Mouse (Mus musculus): ENCODE results near the gene Bscl2. TPM values are rescaled to one million over a fixed set of nuclear protein-coding genes. Genes with fewer than 3 reads are reported as not detected.

The Bscl2 gene
- 27.1 and 29.3 TPM in 2 replicates for polyA plus RNA-seq (2015; fragmentation: Nextera tagmentation; extraction: Ambion mirVana)

DNA sequence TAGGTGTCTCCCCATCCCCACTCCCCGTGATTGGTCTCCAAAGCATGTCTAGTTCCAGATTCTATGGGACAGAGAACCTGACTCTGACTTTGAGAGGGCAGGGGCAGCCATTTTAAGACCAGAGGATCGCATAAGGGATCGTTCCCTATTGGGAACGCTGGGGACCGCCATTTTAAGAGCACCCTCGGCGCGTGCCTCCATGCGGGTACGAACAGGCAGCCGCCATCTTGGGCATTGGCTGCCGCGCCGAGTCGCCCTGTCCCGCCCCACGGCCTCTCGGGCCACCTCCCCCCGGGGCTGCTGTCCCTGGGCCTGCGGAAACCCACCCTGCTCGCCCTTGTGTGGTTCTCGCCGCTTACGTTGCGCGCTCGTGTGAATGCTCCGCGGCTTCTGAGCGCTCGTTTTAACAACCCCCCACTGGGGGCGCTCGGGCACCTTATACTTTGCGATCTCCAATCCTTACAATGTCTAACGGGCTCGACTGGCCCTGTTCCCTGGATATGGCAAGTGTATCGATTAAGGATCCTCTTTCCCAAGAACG lies at the start of gene Bscl2:
Gene Bscl2, plus strand, starts transcription at position 217 of the 541 bp plus-strand sequence.
- WGBS (ENCODE audit: insufficient replicate concordance), result 1% methylated on average over 38 of the region's 38 CpGs
- Histone ChIP-seq H3K4me2 (ENCODE audit: low read depth, low read length) (peak within 1 kb of the TSS; percentile 75), H3K27ac (ENCODE audit: low read length) (peak within 1 kb of the TSS; percentile 92), H3K4me3 (ENCODE audit: low read depth, low read length) (peak within 1 kb of the TSS; percentile 80), H3K27me3 (ENCODE audit: control insufficient read depth, insufficient read depth, low read depth, low read length) (no peaks in the 10 kb centered on the region), H3K36me3 (ENCODE audit: control insufficient read depth, insufficient read depth) (peaks cover 29% of the 10 kb centered on the region), H3K4me1 (ENCODE audit: control insufficient read depth, low read depth, low read length) (peaks cover 29% of the 10 kb centered on the region), H3K9me3 (replicated peaks; ENCODE audit: control insufficient read depth, low read length) (no peaks in the 10 kb centered on the region), H3K9ac (ENCODE audit: low read depth, low read length) (peak within 1 kb of the TSS; percentile 90)
- ATAC-seq (ENCODE audit: low read depth), result peak; percentile 68

DNA sequence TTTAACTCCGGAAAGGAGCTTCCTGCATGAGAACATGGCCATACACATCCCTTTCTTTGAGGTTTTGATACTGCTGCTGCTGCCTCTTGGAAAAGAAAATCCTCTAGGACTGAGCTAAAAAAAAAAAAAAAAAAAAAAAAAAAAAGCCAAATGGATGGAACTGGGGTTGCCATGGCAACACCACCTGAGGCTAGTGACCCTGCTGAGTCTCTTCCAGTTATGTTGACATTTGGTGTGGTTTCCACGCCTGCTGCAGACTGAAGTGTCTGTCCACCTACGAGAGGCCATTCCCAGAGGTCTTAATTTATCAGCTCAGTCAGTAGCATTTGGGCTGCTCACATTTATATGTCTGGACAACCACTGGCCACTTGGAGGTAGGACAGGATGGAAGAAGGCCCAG lies 48.7 kb upstream of the Bscl2 start:
- 48% methylated on average over 3 of the region's 3 CpGs for WGBS (ENCODE audit: insufficient replicate concordance)
- peaks cover 10% of the 10 kb centered on the region for H3K36me3 ChIP-seq (ENCODE audit: control insufficient read depth, insufficient read depth)

DNA sequence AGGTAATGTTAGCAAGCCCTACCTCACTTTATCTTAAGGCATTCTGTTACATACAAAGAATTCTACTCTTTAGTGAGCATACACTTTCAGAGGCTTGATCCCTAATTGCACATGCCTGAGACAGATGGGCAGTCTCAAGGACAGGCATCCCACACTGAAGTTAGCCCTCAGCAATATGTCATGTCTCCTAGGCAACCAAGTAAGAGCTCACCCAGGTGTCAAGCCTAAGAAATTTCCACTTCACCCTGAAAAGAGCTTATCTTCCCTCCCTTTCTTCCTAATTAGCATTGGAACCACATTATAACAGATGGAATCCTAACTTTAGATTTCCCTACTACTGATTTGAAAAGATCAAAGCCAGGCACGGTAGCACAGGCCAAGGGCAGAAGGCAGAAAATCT lies 48.1 kb upstream of the Bscl2 start:
- Histone ChIP-seq H3K9me3 (replicated peaks; ENCODE audit: control insufficient read depth, low read length) (no peaks in the 10 kb centered on the region), H3K4me1 (ENCODE audit: control insufficient read depth, low read depth, low read length) (peaks cover 15% of the 10 kb centered on the region), H3K4me2 (ENCODE audit: low read depth, low read length) (no peak overlapping the region), H3K27me3 (ENCODE audit: control insufficient read depth, insufficient read depth, low read depth, low read length) (no peaks in the 10 kb centered on the region), H3K4me3 (ENCODE audit: low read depth, low read length) (no peak overlapping the region), H3K27ac (ENCODE audit: low read length) (no peak overlapping the region), H3K36me3 (ENCODE audit: control insufficient read depth, insufficient read depth) (peaks cover 17% of the 10 kb centered on the region), H3K9ac (ENCODE audit: low read depth, low read length) (no peak overlapping the region)
- 71% methylated on average over 1 of the region's 1 CpGs for WGBS (ENCODE audit: insufficient replicate concordance)
- ATAC-seq (ENCODE audit: low read depth), result no peak

More for the DNA sequence above, 48.7 kb upstream of the Bscl2 start:
- Histone ChIP-seq H3K4me3 (ENCODE audit: low read depth, low read length) (no peak overlapping the region), H3K4me1 (ENCODE audit: control insufficient read depth, low read depth, low read length) (peaks cover 15% of the 10 kb centered on the region), H3K9ac (ENCODE audit: low read depth, low read length) (no peak overlapping the region), H3K9me3 (replicated peaks; ENCODE audit: control insufficient read depth, low read length) (no peaks in the 10 kb centered on the region), H3K27ac (ENCODE audit: low read length) (no peak overlapping the region), H3K27me3 (ENCODE audit: control insufficient read depth, insufficient read depth, low read depth, low read length) (no peaks in the 10 kb centered on the region), H3K4me2 (ENCODE audit: low read depth, low read length) (no peak overlapping the region)
- ATAC-seq (ENCODE audit: low read depth), result no peak

DNA sequence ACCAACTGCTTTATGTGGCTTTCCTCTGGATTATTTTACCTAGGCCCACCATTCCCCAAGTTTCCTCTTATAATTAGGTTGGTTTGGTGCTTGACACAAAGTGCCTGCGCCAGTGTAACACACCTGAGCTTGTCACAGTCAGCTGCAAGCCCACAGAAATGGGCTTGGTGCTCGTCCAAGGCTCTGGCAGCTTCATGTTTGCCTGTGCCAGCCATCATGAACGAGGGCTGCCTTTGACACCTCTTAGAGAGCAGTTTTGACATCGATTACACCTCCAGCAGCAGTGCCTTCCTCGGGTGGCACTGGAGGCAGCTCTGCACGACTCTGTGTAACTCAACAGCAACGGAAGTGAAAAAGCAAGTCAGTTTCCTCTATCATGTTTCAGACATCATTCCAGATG lies 47.1 kb upstream of the Bscl2 start:
- Histone ChIP-seq H3K36me3 (ENCODE audit: control insufficient read depth, insufficient read depth) (peaks cover 26% of the 10 kb centered on the region), H3K27ac (ENCODE audit: low read length) (no peak overlapping the region), H3K4me2 (ENCODE audit: low read depth, low read length) (no peak overlapping the region), H3K4me1 (ENCODE audit: control insufficient read depth, low read depth, low read length) (peaks cover 11% of the 10 kb centered on the region), H3K27me3 (ENCODE audit: control insufficient read depth, insufficient read depth, low read depth, low read length) (no peaks in the 10 kb centered on the region), H3K9me3 (replicated peaks; ENCODE audit: control insufficient read depth, low read length) (no peaks in the 10 kb centered on the region), H3K9ac (ENCODE audit: low read depth, low read length) (no peak overlapping the region), H3K4me3 (ENCODE audit: low read depth, low read length) (no peak overlapping the region)
- ATAC-seq (ENCODE audit: low read depth), result no peak
- WGBS (ENCODE audit: insufficient replicate concordance), result 60% methylated on average over 7 of the region's 7 CpGs

DNA sequence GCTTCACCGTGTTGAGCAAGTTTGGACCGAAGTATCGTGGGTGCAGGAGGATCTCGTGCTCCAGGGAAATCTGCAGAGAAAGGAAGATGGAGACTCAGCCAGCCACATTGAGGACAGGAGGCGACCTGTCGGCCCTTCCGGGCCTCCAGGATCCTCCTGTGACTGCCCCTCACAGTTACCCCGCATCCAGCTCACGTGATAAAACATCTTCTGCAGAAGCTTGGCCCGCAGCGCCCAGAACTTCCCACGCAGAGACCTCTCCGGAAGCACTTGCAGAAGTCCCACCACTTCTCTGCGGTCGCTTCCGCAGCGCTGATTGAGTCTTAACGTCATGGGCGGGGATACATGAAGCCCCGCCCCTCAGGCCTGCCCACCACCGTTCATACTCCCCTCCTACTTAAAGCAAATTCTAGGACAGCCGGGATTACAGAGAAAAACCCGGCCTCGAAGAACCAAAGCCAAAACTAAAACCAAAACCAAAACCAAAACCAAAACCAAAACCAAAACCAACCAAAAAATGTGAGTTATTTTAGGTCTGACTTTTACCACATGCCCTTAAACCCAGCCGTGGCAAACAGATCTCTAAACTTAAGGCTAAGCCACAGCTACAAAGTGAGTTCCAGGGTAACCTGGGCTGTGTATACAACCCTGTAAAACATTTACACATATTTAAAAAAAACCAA lies 38.9 kb upstream of the Bscl2 start, which contains the start of gene Polr2g:
Gene Polr2g, minus strand, starts transcription at position 314 of the 683 bp plus-strand sequence.
- peak; percentile 64 for ATAC-seq (ENCODE audit: low read depth)
- under 1% methylated on average over 25 of the region's 25 CpGs for WGBS (ENCODE audit: insufficient replicate concordance)

DNA sequence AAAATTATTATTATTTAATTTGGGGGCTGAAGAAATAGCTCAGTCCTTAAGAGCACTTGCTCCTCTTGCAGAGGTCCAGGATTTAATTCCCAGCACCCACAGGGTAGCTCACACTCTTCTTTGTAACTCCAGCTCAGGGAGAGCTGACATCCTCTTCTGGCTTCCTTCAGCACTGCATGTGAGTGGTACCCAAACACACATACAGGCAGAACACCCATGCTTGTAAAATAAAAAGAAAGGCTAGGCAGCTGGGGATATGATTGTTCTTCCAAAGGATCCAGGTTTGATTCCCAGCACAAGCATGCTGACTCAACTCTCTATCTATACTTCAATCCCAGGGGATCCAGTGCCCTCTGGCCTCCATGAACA lies 38.3 kb upstream of the Bscl2 start:
- H3K4me3 ChIP-seq (ENCODE audit: low read depth, low read length), result peak overlapping the region; percentile 73
- no peak overlapping the region for H3K9ac ChIP-seq (ENCODE audit: low read depth, low read length)
- no peaks in the 10 kb centered on the region for H3K27me3 ChIP-seq (ENCODE audit: control insufficient read depth, insufficient read depth, low read depth, low read length)
- ATAC-seq (ENCODE audit: low read depth), result no peak
- H3K4me2 ChIP-seq (ENCODE audit: low read depth, low read length), result peak overlapping the region; percentile 69
- H3K4me1 ChIP-seq (ENCODE audit: control insufficient read depth, low read depth, low read length), result peaks cover 23% of the 10 kb centered on the region
- no peaks in the 10 kb centered on the region for H3K9me3 ChIP-seq (replicated peaks; ENCODE audit: control insufficient read depth, low read length)
- no peak overlapping the region for H3K27ac ChIP-seq (ENCODE audit: low read length)
- peaks cover 11% of the 10 kb centered on the region for H3K36me3 ChIP-seq (ENCODE audit: control insufficient read depth, insufficient read depth)

More for the DNA sequence above, 38.9 kb upstream of the Bscl2 start, which contains the start of gene Polr2g:
- Histone ChIP-seq H3K9me3 (replicated peaks; ENCODE audit: control insufficient read depth, low read length) (no peaks in the 10 kb centered on the region), H3K4me2 (ENCODE audit: low read depth, low read length) (peak within 1 kb of the TSS; percentile 69), H3K27me3 (ENCODE audit: control insufficient read depth, insufficient read depth, low read depth, low read length) (no peaks in the 10 kb centered on the region), H3K36me3 (ENCODE audit: control insufficient read depth, insufficient read depth) (peaks cover 17% of the 10 kb centered on the region), H3K27ac (ENCODE audit: low read length) (peak within 1 kb of the TSS; percentile 66), H3K4me1 (ENCODE audit: control insufficient read depth, low read depth, low read length) (peaks cover 23% of the 10 kb centered on the region), H3K9ac (ENCODE audit: low read depth, low read length) (peak within 1 kb of the TSS; percentile 67), H3K4me3 (ENCODE audit: low read depth, low read length) (peak within 1 kb of the TSS; percentile 73)

DNA sequence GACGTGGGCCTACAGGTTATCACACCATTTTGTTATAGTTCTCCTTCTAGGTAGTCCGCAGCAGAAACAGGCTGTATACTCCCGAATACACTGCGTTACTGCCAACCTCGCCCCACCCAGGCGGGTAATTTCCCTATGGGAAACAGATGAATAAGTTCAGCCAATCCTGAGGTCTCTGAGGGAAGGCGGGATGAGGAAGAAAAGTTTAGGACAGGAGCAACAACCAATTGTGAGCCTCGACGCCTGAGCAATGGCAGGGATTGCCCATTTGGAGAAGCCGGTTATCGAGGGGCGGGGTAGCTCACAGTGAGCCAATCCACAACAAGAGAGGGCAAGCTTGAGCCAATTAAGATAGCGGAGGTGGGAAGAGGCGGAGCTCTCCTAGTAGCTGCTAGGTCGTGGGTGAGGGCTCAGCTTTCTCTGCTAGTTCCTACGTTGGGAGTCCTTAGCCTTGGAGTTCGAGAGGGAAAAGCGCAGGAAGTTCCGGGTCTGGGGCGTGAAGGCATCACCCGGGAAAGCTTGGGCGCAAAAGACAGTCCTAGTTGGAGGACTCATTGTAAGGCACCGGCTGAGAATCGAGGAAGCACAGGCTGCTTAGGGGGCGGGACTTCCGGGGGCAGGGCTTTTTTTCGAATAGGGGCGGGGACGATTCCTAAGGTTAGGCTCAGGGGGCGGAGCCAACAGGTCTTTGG lies 35.0 kb upstream of the Bscl2 start, which contains the start of gene Zbtb3:
Gene Zbtb3, plus strand, starts transcription at position 426 of the 692 bp plus-strand sequence.
- Histone ChIP-seq H3K4me3 (ENCODE audit: low read depth, low read length) (peak within 1 kb of the TSS; percentile 75), H3K9ac (ENCODE audit: low read depth, low read length) (peak within 1 kb of the TSS; percentile 70), H3K4me1 (ENCODE audit: control insufficient read depth, low read depth, low read length) (peaks cover 16% of the 10 kb centered on the region), H3K9me3 (replicated peaks; ENCODE audit: control insufficient read depth, low read length) (no peaks in the 10 kb centered on the region), H3K27ac (ENCODE audit: low read length) (peak within 1 kb of the TSS; percentile 78), H3K27me3 (ENCODE audit: control insufficient read depth, insufficient read depth, low read depth, low read length) (no peaks in the 10 kb centered on the region), H3K36me3 (ENCODE audit: control insufficient read depth, insufficient read depth) (peaks cover 7% of the 10 kb centered on the region), H3K4me2 (ENCODE audit: low read depth, low read length) (peak within 1 kb of the TSS; percentile 87)
- ATAC-seq (ENCODE audit: low read depth), result peak; percentile 96
- under 1% methylated on average over 30 of the region's 30 CpGs for WGBS (ENCODE audit: insufficient replicate concordance)

DNA sequence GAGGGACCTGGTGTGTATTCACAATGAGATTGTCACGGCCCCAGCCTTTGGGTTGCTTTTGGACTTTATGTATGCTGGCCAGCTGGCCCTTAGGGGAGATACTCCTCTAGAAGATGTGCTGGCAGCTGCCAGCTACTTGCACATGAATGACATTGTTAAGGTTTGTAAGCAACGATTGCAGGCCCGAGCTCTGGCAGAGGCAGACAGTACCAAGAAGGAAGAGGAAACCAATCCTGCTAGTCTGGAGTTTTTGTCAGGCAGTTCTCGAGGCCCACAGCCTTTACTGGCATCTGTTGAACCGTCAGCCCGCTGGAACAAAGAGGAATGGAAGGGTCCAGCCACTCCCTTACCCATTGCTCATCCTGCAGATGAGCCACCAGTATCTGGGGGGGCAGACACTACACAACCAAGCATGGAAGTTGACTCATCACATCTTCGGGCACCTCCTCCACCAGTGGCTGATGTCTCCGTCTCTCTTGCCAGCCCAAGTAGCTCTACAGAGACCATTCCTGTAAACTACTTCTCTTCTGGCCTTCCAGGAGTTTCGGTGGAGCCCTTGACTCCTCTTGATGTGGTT lies 34.0 kb upstream of the Bscl2 start:
- ATAC-seq (ENCODE audit: low read depth), result no peak
- peaks cover 12% of the 10 kb centered on the region for H3K4me1 ChIP-seq (ENCODE audit: control insufficient read depth, low read depth, low read length)
- no peaks in the 10 kb centered on the region for H3K27me3 ChIP-seq (ENCODE audit: control insufficient read depth, insufficient read depth, low read depth, low read length)
- peaks cover 10% of the 10 kb centered on the region for H3K36me3 ChIP-seq (ENCODE audit: control insufficient read depth, insufficient read depth)
- peak overlapping the region; percentile 78 for H3K27ac ChIP-seq (ENCODE audit: low read length)
- H3K4me2 ChIP-seq (ENCODE audit: low read depth, low read length), result peak overlapping the region; percentile 87; the same call in 1 of the 2 replicates
- H3K9me3 ChIP-seq (replicated peaks; ENCODE audit: control insufficient read depth, low read length), result no peaks in the 10 kb centered on the region
- no peak overlapping the region for H3K4me3 ChIP-seq (ENCODE audit: low read depth, low read length)
- no peak overlapping the region for H3K9ac ChIP-seq (ENCODE audit: low read depth, low read length)
- 74% methylated on average over 9 of the region's 9 CpGs for WGBS (ENCODE audit: insufficient replicate concordance)
